Mouse (Mus musculus) urinary bladder, postnatal 36 days (tissue): ENCODE results near the gene Sppl2b.
"Not testable (repeated sequence)": the region's sequence is repeated elsewhere in the genome, so short reads cannot be mapped to it uniquely, and the experiment has no call there.

Source experiments
- DNase-seq, 2 experiments: peaks; one replicate each; pipeline ENCODE4 v3.0.0; 2022; ENCODE audit warnings: low spot score in 2 of 2, mixed read lengths in 1 of 2

Sppl2b gene

GRCm38 (mm10) chr10:80823847-80824643, 31.0 kb upstream of the Sppl2b start:
- DNase-seq = no peak

- no peak for DNase-seq
These were observed 30.2 kb upstream of the Sppl2b start for GRCm38 (mm10) chr10:80824827-80825226.

GRCm38 (mm10) chr10:80826151-80827062, 28.7 kb upstream of the Sppl2b start, which contains the start of gene Oaz1:
Gene Oaz1, plus strand, starts transcription at chr10:80826656.
- peak; percentile 98 to 99 for DNase-seq

GRCm38 (mm10) chr10:80827063-80827869, 27.8 kb upstream of the Sppl2b start:
- no peak for DNase-seq

- no peak for DNase-seq
These were observed 27.1 kb upstream of the Sppl2b start for GRCm38 (mm10) chr10:80827870-80828420.

- not testable (repeated sequence) for DNase-seq
These were observed 26.5 kb upstream of the Sppl2b start for GRCm38 (mm10) chr10:80828587-80828986.

GRCm38 (mm10) chr10:80829359-80830278, 25.5 kb upstream of the Sppl2b start:
- no peak for DNase-seq

GRCm38 (mm10) chr10:80831136-80831535, 23.9 kb upstream of the Sppl2b start:
- DNase-seq = peak in 1 of 2 experiments; percentile 55

GRCm38 (mm10) chr10:80832818-80833217, 22.3 kb upstream of the Sppl2b start:
- DNase-seq = no peak

- no peak for DNase-seq
These were observed 19.5 kb upstream of the Sppl2b start for GRCm38 (mm10) chr10:80835617-80836016.

GRCm38 (mm10) chr10:80836949-80837379, 18.1 kb upstream of the Sppl2b start:
- no peak for DNase-seq

GRCm38 (mm10) chr10:80837827-80838226, 17.2 kb upstream of the Sppl2b start:
- DNase-seq = no peak

GRCm38 (mm10) chr10:80838346-80838912, 16.6 kb upstream of the Sppl2b start:
- DNase-seq = no peak

- no peak for DNase-seq
These were observed 15.2 kb upstream of the Sppl2b start for GRCm38 (mm10) chr10:80839848-80840247.

- DNase-seq = no peak
These were observed 13.4 kb upstream of the Sppl2b start for GRCm38 (mm10) chr10:80841685-80842084.

- DNase-seq = no peak
These were observed 12.7 kb upstream of the Sppl2b start for GRCm38 (mm10) chr10:80842334-80842733.

GRCm38 (mm10) chr10:80843087-80843930, 11.8 kb upstream of the Sppl2b start:
- DNase-seq = no peak

GRCm38 (mm10) chr10:80843931-80844547, 11.0 kb upstream of the Sppl2b start, which contains the start of gene Lingo3:
Gene Lingo3, minus strand, starts transcription at chr10:80844039.
- DNase-seq = no peak
